Mouse (Mus musculus) olfactory bulb, adult 2 months (tissue): ENCODE measurements around the gene Gss. TPM values are rescaled to one million over a fixed set of nuclear protein-coding genes. Genes with fewer than 3 reads are reported as not detected.
"Not testable (repeated sequence)": the region's sequence is repeated elsewhere in the genome, so short reads cannot be mapped to it uniquely, and the experiment has no call there.

Experiments
- H3K27ac ChIP-seq: fragments of 200-500 bp; 2 replicates; pipeline ENCODE4 v1.5.1; 2012; ENCODE audit warnings: low read depth, low read length; ENCODE audit not compliant: insufficient read depth
- H3K4me1 ChIP-seq: fragments of 200-500 bp; 2 replicates; pipeline ENCODE4 v1.6.1; 2012; ENCODE audit warnings: low read length; ENCODE audit not compliant: control insufficient read depth, insufficient read depth
- H3K4me3 ChIP-seq: fragments of 200-500 bp; 2 replicates; pipeline ENCODE4 v1.5.1; 2012; ENCODE audit warnings: mild to moderate bottlenecking, low read depth, low read length, moderate library complexity; ENCODE audit not compliant: insufficient read depth
- CTCF ChIP-seq: fragments of 200-500 bp; IDR thresholded peaks from 2 replicates; pipeline ENCODE4 v1.5.1; 2012; ENCODE audit warnings: low read depth, mild to moderate bottlenecking, low read length, moderate library complexity; ENCODE audit not compliant: insufficient read depth
- POLR2A ChIP-seq: fragments of 200-500 bp; IDR thresholded peaks from 2 replicates; pipeline ENCODE4 v1.6.1; 2012; ENCODE audit warnings: mild to moderate bottlenecking, low read depth, low read length, moderate library complexity; ENCODE audit not compliant: insufficient read depth
- WGBS: fragments of 180-500 bp; shearing (Covaris S2); methylation state at CpG from one replicate; pipeline ENCODE4 v1.1.7; 2018; 5-methylcytosine and 5-hydroxymethylcytosine counted together
- polyA plus RNA-seq: library from polyadenylated mRNA; stranded (reverse); fragments of >200 nt; gene quantifications from 2 replicates; pipeline ENCODE4 v1.2.4, GENCODE M21; 2012; ENCODE audit warnings: low replicate concordance; ENCODE audit not compliant: missing spikeins, insufficient read depth, insufficient read length

Gene Gss
- polyA plus RNA-seq, 1 experiment: not detected

DNA sequence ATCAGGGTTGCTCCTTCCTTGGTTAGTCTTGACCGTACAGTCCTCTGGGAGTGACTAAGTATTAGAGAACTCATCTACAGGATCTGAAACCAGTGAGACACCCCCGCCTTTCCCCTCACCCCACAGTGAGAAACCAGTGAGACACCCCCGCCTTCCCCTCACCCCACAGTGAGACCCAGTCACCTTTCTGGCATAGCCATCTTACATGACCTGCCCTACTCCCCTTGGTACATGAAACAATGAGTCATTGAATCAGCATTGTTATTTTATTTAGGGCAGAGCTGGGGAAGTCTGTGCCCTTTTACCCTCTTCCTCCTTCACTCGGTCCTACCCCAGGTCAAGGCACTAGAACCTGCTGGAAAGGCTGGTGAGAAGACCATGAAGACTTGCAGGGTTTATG lies 29.7 kb downstream of the Gss start:
- H3K4me1 ChIP-seq: no peaks in the 10 kb centered on the region
- H3K4me3 ChIP-seq: no peak overlapping the region
- 88% methylated on average over 4 of the region's 4 CpGs for WGBS
- no peak for TF ChIP-seq CTCF
- TF ChIP-seq POLR2A: no peak
- H3K27ac ChIP-seq: no peak overlapping the region

DNA sequence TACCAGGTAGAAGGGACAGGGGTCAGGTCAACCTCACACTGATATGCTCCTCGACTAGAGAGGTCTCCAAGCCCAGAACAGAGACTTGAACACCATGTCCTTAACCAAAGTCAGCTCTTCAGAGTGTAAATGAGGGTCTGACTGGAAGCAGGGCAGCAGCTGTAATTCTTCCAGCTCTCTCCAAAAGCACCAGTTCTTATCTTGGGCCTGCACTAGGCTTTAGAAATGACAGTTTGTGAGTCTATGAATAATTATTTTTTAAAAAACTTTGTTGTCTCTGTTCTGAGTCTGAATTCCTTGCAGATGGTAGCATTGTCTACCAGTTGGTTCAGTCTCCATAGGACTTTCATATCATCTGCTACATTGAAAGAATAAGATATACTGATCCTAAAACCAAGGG lies 30.4 kb downstream of the Gss start:
- TF ChIP-seq POLR2A (no peak), CTCF (no peak)
- Histone ChIP-seq H3K27ac (no peak overlapping the region), H3K4me3 (no peak overlapping the region), H3K4me1 (no peaks in the 10 kb centered on the region)
- 66% methylated on average over 1 of the region's 1 CpGs for WGBS

DNA sequence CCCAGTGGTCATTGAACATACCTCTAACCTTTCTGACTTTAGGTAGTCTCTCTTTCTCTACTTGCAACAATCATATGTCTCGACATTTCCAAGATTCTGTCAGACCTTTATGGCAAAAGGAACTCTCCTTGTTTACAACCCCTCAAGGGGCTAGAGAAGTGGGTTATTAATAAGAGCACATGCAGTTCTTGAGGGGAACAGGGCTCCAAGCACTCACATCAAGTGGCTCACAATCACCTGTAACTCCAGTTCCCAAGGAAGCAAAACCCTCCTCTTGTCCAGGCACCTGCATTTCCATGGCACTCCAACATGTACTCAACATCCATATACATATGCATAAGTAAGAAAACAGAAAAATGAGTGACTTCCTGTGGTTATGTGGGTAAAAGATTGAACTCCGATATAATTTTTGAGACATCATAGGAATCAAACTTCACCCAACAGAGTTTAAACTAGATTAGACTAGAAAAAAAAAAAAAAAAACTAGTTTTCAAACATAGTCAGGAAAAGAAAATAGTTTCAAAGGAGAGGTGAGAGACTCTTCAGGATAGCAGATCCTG lies 38.1 kb downstream of the Gss start:
- no peaks in the 10 kb centered on the region for H3K4me1 ChIP-seq
- 89% methylated on average over 2 of the region's 2 CpGs for WGBS
- no peak for TF ChIP-seq POLR2A
- TF ChIP-seq CTCF: no peak
- no peak overlapping the region for H3K4me3 ChIP-seq
- H3K27ac ChIP-seq: no peak overlapping the region

DNA sequence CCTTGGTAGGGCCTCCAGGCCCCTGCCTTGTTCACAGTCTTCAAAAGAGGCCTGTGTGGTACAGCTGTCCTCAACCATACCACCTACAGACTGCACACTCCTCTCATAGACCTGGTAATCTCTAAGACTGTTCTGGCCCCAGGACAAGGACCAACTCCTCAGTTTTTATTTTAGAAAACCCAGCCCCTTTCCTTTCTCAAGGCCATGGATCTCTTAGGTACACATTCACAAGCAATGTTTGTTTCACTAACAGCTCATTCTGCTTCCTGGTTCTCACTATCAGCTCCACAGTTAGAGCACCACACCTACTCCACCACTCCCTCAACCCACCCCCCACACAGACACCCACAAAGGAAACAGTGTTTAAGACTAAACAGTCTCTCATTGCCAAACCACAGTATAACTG lies 39.7 kb downstream of the Gss start:
- no peak overlapping the region for H3K27ac ChIP-seq
- no peak overlapping the region for H3K4me3 ChIP-seq
- H3K4me1 ChIP-seq: no peaks in the 10 kb centered on the region
- TF ChIP-seq CTCF: no peak
- TF ChIP-seq POLR2A: no peak

DNA sequence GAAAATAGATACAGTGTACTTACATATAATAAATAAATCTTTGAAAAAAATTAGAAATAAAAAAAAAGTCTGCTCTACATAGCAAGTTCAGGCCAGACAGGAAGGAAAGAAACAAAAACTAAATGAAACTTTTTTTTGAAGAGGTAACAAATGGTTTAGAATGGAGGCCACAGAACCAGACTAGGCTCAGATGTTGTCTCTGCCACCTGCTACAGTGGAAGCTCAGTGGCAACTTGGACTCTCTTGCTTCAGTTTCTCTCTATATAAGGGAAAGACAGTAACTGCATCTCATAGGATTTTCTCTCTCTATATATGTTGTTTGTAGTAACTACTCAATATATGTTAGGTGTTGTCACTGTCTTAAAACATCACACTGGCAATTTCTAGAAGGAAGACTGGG lies 40.3 kb downstream of the Gss start:
- Histone ChIP-seq H3K4me1 (no peaks in the 10 kb centered on the region), H3K27ac (no peak overlapping the region), H3K4me3 (no peak overlapping the region)
- TF ChIP-seq CTCF (no peak), POLR2A (no peak)

DNA sequence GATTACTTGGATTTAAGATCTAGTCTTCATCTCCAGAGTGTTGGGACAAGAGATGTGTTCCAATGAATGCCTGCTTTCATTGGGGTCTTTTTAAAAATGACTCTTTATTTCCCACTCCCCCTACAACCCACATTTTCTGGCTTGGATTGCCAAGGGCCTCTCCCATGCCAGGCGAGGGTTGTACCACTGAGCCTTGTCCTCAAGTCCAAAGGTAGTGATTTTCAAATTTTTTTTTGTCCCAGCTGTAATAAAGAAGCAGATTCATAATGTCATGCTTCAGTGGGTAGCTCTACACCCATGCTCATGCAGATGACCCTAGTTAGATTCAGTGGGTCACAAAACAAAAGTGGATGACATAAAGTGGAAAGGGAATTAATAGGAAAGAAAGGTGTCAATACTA lies 45.7 kb downstream of the Gss start:
- Histone ChIP-seq H3K4me3 (no peak overlapping the region), H3K27ac (no peak overlapping the region), H3K4me1 (no peaks in the 10 kb centered on the region)
- TF ChIP-seq POLR2A: no peak
- TF ChIP-seq CTCF: no peak
- 66% methylated on average over 1 of the region's 1 CpGs for WGBS

DNA sequence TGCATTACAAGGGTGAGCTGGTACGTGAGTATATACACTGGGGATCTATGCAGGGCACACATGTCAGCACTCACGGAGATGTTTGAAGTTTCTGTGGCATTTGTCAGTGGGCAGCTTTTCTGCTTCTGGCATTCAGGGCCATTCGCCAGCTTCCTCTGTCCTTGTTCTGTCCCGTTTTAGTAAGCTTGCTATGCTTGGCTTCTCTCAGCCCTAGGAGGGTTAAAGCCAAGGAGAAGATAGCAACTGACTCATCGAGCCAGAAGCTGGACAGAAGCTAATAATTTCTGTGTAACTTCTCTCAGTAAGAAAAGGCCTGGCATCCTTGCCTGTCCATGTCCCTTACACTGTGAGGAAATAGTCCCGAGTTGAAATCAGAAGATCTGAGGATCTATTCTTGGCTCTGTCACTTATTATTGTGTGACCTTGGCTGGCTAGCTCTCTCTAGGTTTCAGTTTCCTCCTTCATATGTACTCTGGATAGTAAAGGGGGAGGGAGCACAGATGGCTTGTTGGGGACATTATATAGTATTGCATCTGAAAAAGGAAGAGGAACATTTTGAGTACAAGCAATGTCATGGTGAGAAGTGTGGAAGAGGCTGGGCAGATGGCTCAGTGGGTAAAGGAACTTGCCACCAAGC lies 51.7 kb downstream of the Gss start:
- TF ChIP-seq POLR2A (no peak), CTCF (no peak)
- H3K4me3 ChIP-seq: no peak overlapping the region
- 40% methylated on average over 6 of the region's 6 CpGs for WGBS
- H3K4me1 ChIP-seq: no peaks in the 10 kb centered on the region
- H3K27ac ChIP-seq: 0 out of 2 replicates have a peak overlapping the region, but pooled peaks have one; percentile 25

DNA sequence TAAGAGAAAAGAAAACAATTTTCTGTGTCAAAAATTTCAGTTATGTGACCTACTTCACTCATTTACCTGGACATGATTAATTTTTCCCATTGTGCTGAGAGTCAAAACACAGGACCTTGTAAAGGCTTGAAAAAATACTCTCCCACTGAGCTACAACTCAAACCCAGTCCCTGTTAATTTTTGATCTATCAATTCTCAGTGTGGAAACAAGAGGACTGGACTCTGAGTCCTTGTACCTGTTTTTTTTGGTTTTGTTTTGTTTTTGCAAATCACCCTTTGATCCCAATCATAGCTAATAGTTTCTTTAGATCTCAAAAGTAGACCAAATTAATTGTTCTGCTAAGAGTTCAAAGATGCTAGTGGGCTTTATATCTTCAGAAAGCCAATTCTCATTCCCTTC lies 52.9 kb downstream of the Gss start:
- H3K4me1 ChIP-seq: no peaks in the 10 kb centered on the region
- no peak overlapping the region for H3K4me3 ChIP-seq
- H3K27ac ChIP-seq: no peak overlapping the region
- TF ChIP-seq POLR2A (no peak), CTCF (no peak)

DNA sequence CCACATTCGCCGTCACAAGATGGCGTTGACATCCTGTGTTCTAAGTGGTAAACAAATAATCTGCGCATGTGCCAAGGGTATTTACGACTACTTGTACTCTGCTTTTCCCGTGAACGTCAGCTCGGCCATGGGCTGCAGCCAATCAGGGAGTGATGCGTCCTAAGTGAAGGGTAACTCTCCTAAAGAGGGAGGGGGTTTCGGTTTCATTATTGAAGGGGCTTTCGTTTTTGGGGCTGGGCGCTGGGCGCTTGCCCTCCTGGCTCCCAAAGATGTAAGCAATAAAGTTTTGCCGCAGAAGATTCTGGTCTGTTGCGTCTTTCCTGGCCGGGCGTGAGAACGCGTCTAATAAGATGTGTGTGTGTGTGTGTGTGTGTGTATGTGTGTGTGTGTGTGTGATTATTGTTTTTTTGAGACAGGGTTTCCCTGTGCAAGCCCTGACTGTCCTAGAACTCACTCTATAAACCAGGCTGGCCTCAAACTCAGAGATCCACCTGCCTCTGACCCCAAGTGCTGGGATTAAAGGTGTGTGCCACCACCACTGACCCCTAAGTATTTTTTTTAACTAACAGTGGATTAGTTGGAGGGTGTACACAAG lies 54.0 kb downstream of the Gss start:
- WGBS: 75% methylated on average over 18 of the region's 19 CpGs
- H3K4me3 ChIP-seq: peak overlapping the region; percentile 27

More for the DNA sequence above, 54.0 kb downstream of the Gss start:
- not testable (repeated sequence) for H3K27ac ChIP-seq, H3K4me1 ChIP-seq
